Mouse (Mus musculus) midbrain, embryonic 10.5 days (tissue): ENCODE results near the gene En1. TPM values are rescaled to one million over a fixed set of nuclear protein-coding genes. Genes with fewer than 3 reads are reported as not detected.

Source experiments
- DNase-seq: peaks from one replicate; pipeline ENCODE4 v3.0.0-alpha.2; 2017; ENCODE audit warnings: low spot score
- H3K27ac ChIP-seq: fragments of 300-500 bp; sonication (generic); replicated peaks from 2 replicates; pipeline ENCODE4 v1.5.1; 2016; ENCODE audit warnings: mild to moderate bottlenecking
- H3K27me3 ChIP-seq: fragments of 300-500 bp; sonication (generic); 2 replicates; pipeline ENCODE4 v1.6.1; 2016; ENCODE audit warnings: low read depth, mild to moderate bottlenecking; ENCODE audit not compliant: poor library complexity, severe bottlenecking
- H3K36me3 ChIP-seq: fragments of 300-500 bp; sonication (generic); 2 replicates; pipeline ENCODE4 v1.6.1; 2016; ENCODE audit warnings: mild to moderate bottlenecking, moderate library complexity
- H3K4me1 ChIP-seq: fragments of 300-500 bp; sonication (generic); 2 replicates; pipeline ENCODE4 v1.6.1; 2016
- H3K4me3 ChIP-seq: fragments of 300-500 bp; sonication (generic); 2 replicates; pipeline ENCODE4 v1.5.1; 2016; ENCODE audit warnings: mild to moderate bottlenecking, moderate library complexity
- H3K9me3 ChIP-seq: fragments of 300-500 bp; sonication (generic); replicated peaks from 2 replicates; pipeline ENCODE4 v1.6.1; 2016; ENCODE audit warnings: mild to moderate bottlenecking
- WGBS: fragments of 180-500 bp; shearing (Covaris S2); methylation state at CpG from one replicate; pipeline ENCODE4 v1.1.7; 2016; 5-methylcytosine and 5-hydroxymethylcytosine counted together
- polyA plus RNA-seq: library from polyadenylated mRNA; unstranded; fragments of >200 nt; fragmentation: Nextera tagmentation; extraction: Ambion mirVana; gene quantifications from 2 replicates; pipeline ENCODE4 v1.2.1, GENCODE M21; 2016

En1 gene
- polyA plus RNA-seq, 1 experiment from 2014 or later: 5.2 TPM

DNA sequence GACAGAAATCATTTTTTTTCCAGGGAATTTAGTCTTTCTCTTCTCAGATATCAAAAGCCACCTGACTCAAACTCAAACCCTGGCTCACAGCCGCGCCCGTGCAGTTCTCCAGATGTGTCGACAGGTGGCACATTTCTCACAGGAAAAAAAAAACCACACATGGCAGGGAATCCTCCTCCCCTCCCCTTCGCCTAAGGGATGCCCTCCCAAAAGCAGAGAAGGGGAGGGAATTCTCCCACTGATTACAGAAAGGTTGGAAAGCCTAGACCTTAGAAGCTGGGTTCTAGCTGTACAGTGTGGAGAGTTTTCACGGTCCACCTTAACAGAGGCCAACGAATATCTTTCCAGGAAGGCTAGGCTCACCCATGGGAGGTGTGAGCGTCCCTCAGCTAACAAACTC lies 7.6 kb upstream of the En1 start:
- WGBS: 0% methylated on average over 8 of the region's 8 CpGs
- no peaks in the 10 kb centered on the region for H3K36me3 ChIP-seq
- H3K4me3 ChIP-seq: peak overlapping the region; percentile 73
- peaks cover 100% of the 10 kb centered on the region for H3K27me3 ChIP-seq
- peak overlapping the region; percentile 90 for H3K27ac ChIP-seq
- H3K9me3 ChIP-seq: no peaks in the 10 kb centered on the region
- H3K4me1 ChIP-seq: peaks cover 50% of the 10 kb centered on the region
- DNase-seq: peak; percentile 57

DNA sequence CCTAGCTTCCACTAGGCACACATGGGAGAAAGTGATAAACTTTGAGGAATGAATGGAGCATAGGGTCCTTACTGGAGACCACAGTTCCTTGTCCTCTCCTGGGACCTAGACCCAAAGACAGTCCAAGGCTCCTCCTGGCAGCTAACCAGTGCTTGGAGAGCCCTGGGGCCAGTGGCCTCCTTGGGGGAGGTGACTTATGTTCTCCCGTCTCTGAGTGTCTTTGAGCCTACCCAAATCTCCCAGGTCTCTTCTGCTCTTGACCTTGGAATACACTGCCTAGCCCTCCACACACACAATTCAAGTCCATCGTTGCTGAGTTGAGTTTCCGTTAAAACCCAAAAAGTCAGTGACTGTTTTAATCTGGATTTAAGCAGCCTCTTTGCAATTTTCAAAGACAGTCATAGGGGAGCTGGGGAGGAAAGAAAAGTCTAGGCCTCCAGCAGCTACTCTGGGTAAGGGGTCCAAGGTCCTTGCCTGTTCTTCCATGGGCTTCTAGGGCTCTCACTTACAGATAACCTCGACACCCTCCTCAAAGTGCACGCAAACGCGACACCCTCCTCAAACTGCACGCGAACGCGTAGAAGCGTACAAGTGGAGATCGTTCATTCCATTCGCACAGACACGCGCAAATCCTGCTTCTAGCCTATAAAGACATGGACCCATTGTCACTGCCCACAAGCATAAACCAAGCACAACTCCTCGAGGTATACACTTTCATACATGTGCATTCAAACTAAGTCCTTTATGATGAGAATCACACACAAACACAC lies 6.6 kb upstream of the En1 start:
- H3K4me1 ChIP-seq: peaks cover 52% of the 10 kb centered on the region
- no peaks in the 10 kb centered on the region for H3K9me3 ChIP-seq
- peaks cover 100% of the 10 kb centered on the region for H3K27me3 ChIP-seq
- peak overlapping the region; percentile 90 for H3K27ac ChIP-seq
- WGBS: under 1% methylated on average over 17 of the region's 17 CpGs
- DNase-seq: peak; percentile 40
- peak overlapping the region; percentile 73 for H3K4me3 ChIP-seq
- no peaks in the 10 kb centered on the region for H3K36me3 ChIP-seq

DNA sequence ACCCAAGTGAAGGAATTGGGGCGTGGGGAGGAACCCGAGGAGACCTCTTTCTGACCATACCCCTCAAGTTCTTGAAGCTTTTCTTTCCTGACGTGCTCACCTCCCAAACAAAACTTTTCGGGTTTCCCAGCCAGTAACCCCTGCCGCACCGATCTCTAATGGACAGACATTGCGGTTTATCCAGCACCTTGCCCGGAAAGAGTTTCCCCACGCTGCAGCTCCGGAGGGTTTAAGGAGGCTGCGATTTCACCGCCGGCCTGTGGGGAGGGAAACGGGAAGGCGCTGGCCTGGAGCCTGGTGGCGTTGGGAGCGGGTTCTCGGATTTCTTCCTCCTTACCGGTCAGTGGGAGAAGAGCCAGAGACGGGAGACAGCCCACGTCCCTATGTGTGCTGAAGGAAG lies 5.9 kb upstream of the En1 start:
- Histone ChIP-seq H3K4me1 (peaks cover 47% of the 10 kb centered on the region), H3K4me3 (peak overlapping the region; percentile 73), H3K27me3 (peaks cover 100% of the 10 kb centered on the region), H3K27ac (peak overlapping the region; percentile 90), H3K36me3 (no peaks in the 10 kb centered on the region), H3K9me3 (no peaks in the 10 kb centered on the region)
- 1% methylated on average over 21 of the region's 21 CpGs for WGBS
- DNase-seq: peak; percentile 66

DNA sequence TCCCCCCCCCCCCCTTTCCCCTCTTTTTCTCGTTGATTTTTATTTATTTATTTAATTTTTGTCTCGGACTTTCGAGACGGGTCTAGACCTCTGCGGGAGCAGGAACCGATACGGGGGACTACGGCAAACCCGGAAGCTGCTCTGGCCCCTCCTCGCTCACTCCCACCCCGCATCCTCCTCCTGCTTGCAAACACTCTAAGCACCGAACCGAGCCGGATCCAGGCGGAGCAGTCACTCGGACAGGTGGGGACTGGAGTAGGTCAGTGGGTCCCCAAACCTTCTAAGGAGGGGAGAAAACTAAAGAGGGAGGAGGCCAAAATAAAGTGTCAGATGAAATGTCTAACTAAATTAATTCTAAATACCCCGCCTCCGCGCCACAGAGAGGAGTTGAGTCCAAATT lies 5.4 kb upstream of the En1 start:
- peaks cover 50% of the 10 kb centered on the region for H3K4me1 ChIP-seq
- H3K27ac ChIP-seq: peak overlapping the region; percentile 90
- H3K27me3 ChIP-seq: peaks cover 100% of the 10 kb centered on the region
- 0% methylated on average over 18 of the region's 19 CpGs for WGBS
- peak; percentile 57 for DNase-seq
- no peaks in the 10 kb centered on the region for H3K9me3 ChIP-seq
- peak overlapping the region; percentile 73 for H3K4me3 ChIP-seq
- no peaks in the 10 kb centered on the region for H3K36me3 ChIP-seq

DNA sequence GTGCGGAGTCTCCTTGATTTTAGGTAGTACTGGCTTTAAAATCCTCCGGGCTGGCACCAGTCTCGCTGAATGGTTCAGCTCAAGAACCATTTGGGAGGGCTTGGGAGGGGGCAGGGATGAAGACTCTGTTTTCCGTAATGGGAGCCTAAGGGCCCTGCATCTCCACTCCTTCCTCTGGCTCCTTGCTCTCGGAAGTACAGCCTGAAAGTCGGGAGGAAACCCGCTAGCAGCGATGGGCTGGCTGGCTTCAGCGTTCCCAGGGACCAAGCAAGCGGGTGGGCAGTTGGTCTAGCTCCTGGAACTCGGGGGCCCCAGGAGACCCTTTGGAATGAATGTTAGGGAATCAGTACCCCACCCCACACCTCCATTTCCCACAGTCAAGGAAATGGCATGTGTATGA lies 4.9 kb upstream of the En1 start:
- peak; percentile 52 for DNase-seq
- H3K4me1 ChIP-seq: peaks cover 53% of the 10 kb centered on the region
- H3K27me3 ChIP-seq: peaks cover 100% of the 10 kb centered on the region
- no peaks in the 10 kb centered on the region for H3K36me3 ChIP-seq
- H3K9me3 ChIP-seq: no peaks in the 10 kb centered on the region
- under 1% methylated on average over 11 of the region's 11 CpGs for WGBS
- H3K4me3 ChIP-seq: peak overlapping the region; percentile 73
- peak overlapping the region; percentile 90 for H3K27ac ChIP-seq

DNA sequence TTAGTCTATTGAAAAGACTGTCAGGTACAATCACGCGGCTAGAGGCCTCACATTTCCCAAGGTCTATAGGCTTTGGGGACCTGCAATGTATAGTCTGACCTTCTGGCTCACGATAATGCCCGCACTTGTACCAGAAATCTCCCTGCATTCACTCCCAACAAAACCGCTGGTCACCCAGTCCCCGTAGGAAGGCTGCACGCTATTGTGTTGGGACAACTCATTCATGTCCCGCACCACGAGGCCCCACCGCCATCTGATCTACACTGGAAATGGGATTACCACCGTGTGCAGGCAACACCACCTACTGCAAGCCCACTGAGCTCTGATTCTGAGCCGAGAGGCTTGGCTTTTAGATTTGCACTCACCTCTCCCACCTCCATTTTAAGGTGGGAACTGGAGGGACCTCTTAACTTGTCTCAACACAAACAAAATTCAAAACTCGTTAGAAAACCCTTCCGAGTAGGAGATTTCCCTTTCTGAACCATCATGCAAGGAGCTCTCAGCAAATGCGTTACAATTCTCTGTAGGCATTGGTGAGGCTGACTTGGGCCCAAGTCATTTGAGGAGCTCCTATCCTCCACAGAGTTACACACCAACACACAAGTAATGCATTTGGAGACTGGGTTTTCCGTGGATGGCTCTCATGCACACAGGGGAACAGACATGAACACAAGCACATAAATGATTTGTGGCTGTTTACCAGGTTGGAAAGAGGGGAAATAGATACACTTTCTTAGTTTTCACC lies 3.9 kb upstream of the En1 start:
- Histone ChIP-seq H3K36me3 (no peaks in the 10 kb centered on the region), H3K27me3 (peaks cover 99% of the 10 kb centered on the region), H3K9me3 (no peaks in the 10 kb centered on the region), H3K27ac (peak overlapping the region; percentile 90), H3K4me3 (peak overlapping the region; percentile 73), H3K4me1 (peaks cover 61% of the 10 kb centered on the region)
- peak; percentile 68 for DNase-seq
- whole genome bisulfite sequencing: under 1% methylated on average over 16 of the region's 16 CpGs

DNA sequence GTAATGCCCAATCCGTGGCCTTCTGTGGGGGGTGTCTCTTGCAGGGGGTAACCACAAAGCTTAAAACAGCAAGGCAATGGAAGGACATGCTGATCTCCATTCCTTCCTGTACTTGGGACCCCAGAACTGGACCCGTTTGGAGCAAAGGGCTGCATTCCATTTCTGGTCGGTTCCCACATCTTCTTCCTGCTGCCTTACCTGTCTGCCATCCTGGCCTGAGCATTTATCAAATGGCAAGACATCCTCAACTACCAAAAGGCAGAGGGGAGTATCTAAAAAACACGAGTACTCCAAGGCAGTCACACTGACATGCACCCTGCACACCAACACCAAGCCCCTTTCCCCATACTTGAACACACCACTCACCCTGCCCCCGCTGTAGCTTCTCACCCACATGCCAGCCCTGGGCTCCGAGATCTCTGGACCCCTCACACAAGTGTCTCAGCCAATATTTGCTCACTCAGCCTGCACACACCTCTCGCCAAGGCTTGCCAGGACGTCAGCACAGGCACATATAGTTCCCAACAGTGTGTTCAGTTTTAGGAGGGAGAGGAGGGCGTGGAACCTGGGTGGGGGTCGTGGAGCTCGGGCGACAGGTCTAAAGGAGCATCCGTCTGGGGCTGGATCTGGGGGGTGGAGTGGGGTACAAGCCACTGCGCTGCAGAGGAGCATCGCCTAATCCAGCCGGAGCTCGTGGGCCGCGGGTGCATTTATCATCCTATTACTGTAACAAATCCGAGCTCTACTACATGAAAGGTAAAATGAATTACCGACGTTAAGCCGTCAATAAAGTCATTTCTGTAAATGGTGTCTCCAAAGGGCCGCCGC lies 2.7 kb upstream of the En1 start:
- under 1% methylated on average over 25 of the region's 25 CpGs for WGBS
- Histone ChIP-seq H3K36me3 (no peaks in the 10 kb centered on the region), H3K27me3 (peaks cover 99% of the 10 kb centered on the region), H3K4me3 (peak overlapping the region; percentile 73), H3K27ac (peak overlapping the region; percentile 90), H3K4me1 (peaks cover 65% of the 10 kb centered on the region), H3K9me3 (no peaks in the 10 kb centered on the region)
- DNase-seq: peak; percentile 56

DNA sequence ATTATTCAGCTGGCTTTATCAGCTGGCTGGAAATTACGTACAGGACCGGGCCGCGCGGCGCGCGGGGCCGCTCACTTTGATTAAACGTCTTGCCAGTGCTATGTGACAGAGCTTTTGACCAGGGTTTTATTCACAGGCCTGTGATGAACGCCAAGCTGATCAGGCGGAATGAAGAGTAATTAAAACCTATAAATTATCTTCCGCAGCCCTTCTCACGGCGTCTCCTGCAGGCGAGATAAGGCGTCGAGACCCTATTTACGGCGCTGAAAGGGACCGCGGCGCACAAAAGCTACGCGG lies 2.1 kb upstream of the En1 start:
- Histone ChIP-seq H3K4me1 (peaks cover 67% of the 10 kb centered on the region), H3K36me3 (no peaks in the 10 kb centered on the region), H3K27me3 (peaks cover 99% of the 10 kb centered on the region), H3K27ac (peak overlapping the region; percentile 90), H3K4me3 (peak overlapping the region; percentile 73), H3K9me3 (no peaks in the 10 kb centered on the region)
- WGBS: under 1% methylated on average over 25 of the region's 25 CpGs
- DNase-seq: peak; percentile 59

DNA sequence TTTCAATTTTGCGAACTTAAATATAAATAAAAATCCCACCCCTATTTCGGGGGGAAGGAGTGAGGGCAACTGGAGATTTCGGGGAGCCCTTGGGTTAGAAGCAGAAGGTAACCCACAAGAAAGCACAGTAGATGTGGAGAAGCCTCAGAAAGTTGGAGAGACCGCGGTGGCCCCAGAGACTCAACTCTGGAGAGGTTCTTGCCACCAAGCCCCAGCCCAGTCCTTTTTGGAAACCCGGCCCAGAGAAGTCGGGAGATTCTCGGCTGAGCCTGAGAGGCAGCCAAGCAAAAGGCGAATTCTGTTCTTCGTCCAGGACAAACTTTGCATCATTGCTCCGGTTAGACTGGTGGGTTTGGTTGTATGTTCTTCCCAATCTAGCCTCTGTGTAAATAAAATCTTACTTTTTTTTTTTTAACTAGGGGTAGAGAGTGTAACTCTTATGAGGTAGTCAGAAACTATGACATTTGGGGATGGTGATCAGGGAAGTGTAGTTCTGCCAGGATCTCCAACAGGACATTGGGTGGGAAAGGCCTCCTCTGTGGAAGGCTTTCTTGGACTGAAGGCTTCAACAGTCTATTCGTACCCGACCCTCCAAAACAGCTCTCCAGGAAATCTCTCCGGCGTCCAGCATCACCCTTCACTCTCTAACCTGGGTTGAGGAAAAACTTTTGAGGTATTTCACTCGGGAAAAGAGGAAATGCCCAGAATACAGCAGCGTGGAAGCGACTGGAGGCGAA lies 1.5 kb upstream of the En1 start:
- no peaks in the 10 kb centered on the region for H3K36me3 ChIP-seq
- peak; percentile 48 for DNase-seq
- peaks cover 66% of the 10 kb centered on the region for H3K4me1 ChIP-seq
- peaks cover 99% of the 10 kb centered on the region for H3K27me3 ChIP-seq
- H3K4me3 ChIP-seq: peak overlapping the region; percentile 73
- no peaks in the 10 kb centered on the region for H3K9me3 ChIP-seq
- 1% methylated on average over 19 of the region's 19 CpGs for WGBS
- peak overlapping the region; percentile 90 for H3K27ac ChIP-seq

DNA sequence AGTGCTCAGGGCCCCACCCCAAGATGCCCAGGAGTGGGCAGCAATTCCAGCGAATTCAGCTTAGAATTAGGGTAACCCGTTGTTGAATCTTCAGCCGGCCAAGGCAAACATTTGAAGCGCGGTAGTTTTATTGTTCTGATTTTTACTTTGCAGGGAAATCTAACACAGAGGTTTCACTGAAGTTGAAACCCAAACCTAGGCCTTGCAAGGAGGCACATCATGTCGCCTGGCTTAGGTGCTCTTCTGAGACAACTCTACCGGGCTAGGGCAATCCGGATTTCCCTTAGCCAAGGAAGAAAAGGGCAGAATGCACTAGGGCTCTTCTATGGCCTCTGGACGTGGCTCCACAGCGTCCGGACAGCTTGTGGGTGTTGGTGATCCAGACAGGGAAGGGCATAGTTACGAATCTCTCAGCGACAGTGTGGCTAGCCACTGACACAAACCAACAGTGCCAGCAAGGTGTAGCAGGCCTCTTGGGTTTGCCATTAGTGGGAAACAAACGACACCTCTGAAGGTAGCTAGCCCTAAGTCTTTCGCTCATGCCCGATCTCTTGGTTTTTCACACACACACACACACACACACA lies 873 bp upstream of the En1 start:
- H3K4me3 ChIP-seq: peak overlapping the region; percentile 73
- H3K9me3 ChIP-seq: no peaks in the 10 kb centered on the region
- WGBS: under 1% methylated on average over 16 of the region's 16 CpGs
- peaks cover 99% of the 10 kb centered on the region for H3K27me3 ChIP-seq
- DNase-seq: peak; percentile 63
- H3K27ac ChIP-seq: peak overlapping the region; percentile 90
- H3K4me1 ChIP-seq: peaks cover 63% of the 10 kb centered on the region
- no peaks in the 10 kb centered on the region for H3K36me3 ChIP-seq

DNA sequence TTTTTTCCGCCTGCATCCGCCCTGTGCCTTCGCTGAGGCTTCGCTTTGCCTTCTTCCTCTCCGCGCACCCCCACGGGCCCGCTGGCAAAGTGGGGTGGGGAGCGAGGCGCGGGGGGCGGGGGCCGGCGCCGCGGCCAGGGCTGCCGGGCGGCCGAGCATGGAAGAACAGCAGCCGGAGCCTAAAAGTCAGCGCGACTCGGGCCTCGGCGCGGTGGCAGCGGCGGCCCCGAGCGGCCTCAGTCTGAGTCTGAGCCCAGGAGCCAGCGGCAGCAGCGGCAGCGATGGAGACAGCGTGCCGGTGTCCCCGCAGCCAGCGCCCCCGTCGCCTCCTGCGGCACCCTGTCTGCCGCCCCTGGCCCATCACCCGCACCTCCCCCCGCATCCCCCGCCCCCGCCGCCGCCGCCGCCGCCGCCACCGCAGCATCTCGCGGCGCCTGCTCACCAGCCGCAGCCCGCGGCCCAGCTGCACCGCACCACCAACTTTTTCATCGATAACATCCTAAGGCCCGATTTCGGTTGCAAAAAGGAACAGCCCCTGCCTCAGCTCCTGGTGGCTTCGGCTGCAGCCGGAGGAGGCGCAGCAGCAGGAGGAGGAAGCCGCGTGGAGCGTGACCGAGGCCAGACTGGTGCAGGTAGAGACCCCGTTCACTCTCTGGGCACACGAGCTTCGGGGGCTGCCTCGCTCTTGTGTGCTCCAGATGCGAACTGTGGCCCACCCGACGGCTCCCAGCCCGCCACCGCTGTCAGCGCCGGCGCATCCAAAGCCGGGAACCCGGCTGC lies 848 bp downstream of the En1 start:
- Histone ChIP-seq H3K27me3 (peaks cover 99% of the 10 kb centered on the region), H3K27ac (peak overlapping the region; percentile 90), H3K36me3 (0 out of 2 replicates have a peak, but pooled peaks cover 3% of the 10 kb centered on the region), H3K4me1 (peaks cover 62% of the 10 kb centered on the region), H3K9me3 (no peaks in the 10 kb centered on the region), H3K4me3 (peak overlapping the region; percentile 73)
- WGBS: under 1% methylated on average over 82 of the region's 83 CpGs
- peak; percentile 75 for DNase-seq
